Mouse (Mus musculus): ENCODE measurements around the gene Gm37240. TPM values are rescaled to one million over a fixed set of nuclear protein-coding genes. Genes with fewer than 3 reads are reported as not detected.

The Gm37240 gene
- polyA plus RNA-seq, 1 experiment from 2014 or later = 7.2 TPM

DNA sequence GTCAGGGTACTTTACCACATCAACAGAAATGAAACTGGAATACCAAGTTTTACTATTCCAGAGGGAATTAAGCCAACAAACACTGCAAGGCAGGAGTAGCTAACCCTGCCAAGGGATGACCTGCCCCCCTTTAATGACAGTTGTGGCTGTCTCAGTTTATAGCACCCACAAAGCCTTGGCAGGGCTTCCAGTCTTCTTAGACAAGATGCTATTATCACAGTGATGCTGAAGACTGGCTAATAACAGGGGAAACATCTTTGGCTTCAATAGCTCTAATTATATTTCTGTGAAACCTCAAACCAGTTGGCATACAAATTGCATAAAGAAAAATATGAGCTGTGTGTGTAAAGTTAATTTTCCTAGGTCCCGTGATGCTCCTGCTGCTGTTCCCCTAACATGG is 41.0 kb downstream of the Gm37240 start:
- H3K4me2 ChIP-seq = no peak overlapping the region
- H3K27me3 ChIP-seq (replicated peaks) = no peaks in the 10 kb centered on the region
- H3K4me1 ChIP-seq = peaks cover 21% of the 10 kb centered on the region
- no peak overlapping the region for H3K4me3 ChIP-seq
- no peak overlapping the region for H3K27ac ChIP-seq (replicated peaks)
- WGBS = 91% methylated on average over 1 of the region's 1 CpGs
- no peaks in the 10 kb centered on the region for H3K36me3 ChIP-seq
- H3K9me3 ChIP-seq = no peaks in the 10 kb centered on the region
- no peak overlapping the region for H3K9ac ChIP-seq
- no peak for ATAC-seq (ENCODE audit: extremely low read depth, insufficient number of reproducible peaks, low FRiP score, low TSS enrichment)

DNA sequence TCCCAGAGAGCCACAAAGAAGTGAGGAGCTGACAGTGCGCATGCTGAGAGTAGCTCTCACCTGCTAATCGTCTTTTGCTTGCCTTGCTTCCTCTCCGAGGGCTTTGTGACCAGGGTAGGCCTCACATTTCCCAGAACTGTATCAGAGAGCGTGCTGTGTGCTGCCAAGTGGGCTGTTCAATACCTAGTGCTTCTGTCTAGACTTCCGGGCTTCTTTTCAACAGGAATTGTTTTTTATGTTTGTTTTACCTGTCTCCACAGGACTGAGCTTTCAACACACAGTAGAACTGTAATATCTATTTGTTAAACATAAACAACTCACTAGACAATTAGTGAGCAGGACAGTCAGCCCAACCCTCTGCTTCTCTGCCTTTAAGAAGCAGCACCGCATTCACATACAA is 42.0 kb downstream of the Gm37240 start:
- Histone ChIP-seq H3K27ac (replicated peaks) (no peak overlapping the region), H3K4me3 (no peak overlapping the region), H3K9me3 (no peaks in the 10 kb centered on the region), H3K9ac (no peak overlapping the region), H3K4me2 (no peak overlapping the region), H3K27me3 (replicated peaks) (no peaks in the 10 kb centered on the region), H3K4me1 (peaks cover 21% of the 10 kb centered on the region), H3K36me3 (no peaks in the 10 kb centered on the region)
- no peak for ATAC-seq (ENCODE audit: extremely low read depth, insufficient number of reproducible peaks, low FRiP score, low TSS enrichment)
- 71% methylated on average over 6 of the region's 6 CpGs for WGBS

DNA sequence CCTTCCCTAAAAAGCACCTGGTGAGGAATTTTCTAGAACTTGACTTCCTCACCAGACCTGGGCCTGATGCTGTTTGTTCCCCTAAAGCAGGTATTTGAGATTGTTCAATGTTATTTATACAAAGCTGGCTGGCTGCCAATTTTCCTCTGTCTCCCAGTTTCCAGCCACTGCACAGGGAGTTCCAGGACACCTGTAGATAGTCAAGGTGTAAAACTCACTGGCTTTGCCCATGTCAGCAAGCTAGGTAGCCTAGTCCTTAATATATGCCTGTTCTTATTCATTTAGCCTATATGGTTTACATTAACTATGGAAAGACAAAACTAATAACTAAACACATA is 44.5 kb downstream of the Gm37240 start:
- Histone ChIP-seq H3K4me2 (no peak overlapping the region; the same call in 1 of the 2 replicates), H3K4me3 (no peak overlapping the region), H3K9ac (peak overlapping the region; percentile 65; the same call in 1 of the 2 replicates), H3K27ac (replicated peaks) (peak overlapping the region; percentile 85), H3K27me3 (replicated peaks) (no peaks in the 10 kb centered on the region), H3K36me3 (no peaks in the 10 kb centered on the region), H3K4me1 (peaks cover 26% of the 10 kb centered on the region), H3K9me3 (no peaks in the 10 kb centered on the region)
- no peak for ATAC-seq (ENCODE audit: extremely low read depth, insufficient number of reproducible peaks, low FRiP score, low TSS enrichment)

DNA sequence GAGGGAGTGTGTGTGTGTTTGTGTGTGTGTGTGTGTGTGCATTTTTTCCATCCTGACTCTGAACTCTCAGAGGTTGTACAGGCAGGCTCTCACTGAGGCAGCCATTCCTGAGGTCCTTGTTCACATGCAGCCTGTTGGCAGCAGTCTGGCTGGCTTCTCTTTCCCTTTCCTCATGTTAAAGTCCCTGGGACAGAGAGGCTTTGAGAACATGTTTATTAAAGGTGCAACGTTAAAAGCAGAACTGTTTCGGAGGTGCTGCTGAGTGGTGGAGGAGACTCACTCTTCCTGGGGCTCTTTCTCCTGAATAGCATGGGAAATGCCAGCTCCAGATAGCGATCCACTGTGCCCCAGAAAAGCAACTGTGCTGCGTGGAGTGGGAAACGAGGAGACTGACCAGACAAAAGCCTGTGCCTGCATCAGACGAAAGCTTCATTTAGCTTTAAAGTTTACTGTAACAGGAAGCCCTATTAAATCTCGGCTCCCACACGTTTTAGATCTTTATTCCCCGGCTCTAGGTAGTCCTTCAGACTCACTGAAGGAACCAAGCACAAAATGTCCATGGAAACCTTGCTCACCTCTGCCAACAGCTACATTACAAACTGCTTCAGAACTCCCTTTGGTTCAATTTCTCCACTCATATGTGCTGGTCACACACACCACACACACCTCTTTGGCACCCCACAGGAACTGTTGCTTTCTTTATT is 45.0 kb downstream of the Gm37240 start:
- 29% methylated on average over 9 of the region's 9 CpGs for WGBS
- Histone ChIP-seq H3K36me3 (no peaks in the 10 kb centered on the region), H3K9ac (peak overlapping the region; percentile 65; the same call in 1 of the 2 replicates), H3K9me3 (no peaks in the 10 kb centered on the region), H3K4me3 (no peak overlapping the region), H3K27me3 (replicated peaks) (no peaks in the 10 kb centered on the region), H3K4me2 (peak overlapping the region; percentile 47), H3K27ac (replicated peaks) (peak overlapping the region; percentile 85), H3K4me1 (peaks cover 28% of the 10 kb centered on the region)
- no peak for ATAC-seq (ENCODE audit: extremely low read depth, insufficient number of reproducible peaks, low FRiP score, low TSS enrichment)

DNA sequence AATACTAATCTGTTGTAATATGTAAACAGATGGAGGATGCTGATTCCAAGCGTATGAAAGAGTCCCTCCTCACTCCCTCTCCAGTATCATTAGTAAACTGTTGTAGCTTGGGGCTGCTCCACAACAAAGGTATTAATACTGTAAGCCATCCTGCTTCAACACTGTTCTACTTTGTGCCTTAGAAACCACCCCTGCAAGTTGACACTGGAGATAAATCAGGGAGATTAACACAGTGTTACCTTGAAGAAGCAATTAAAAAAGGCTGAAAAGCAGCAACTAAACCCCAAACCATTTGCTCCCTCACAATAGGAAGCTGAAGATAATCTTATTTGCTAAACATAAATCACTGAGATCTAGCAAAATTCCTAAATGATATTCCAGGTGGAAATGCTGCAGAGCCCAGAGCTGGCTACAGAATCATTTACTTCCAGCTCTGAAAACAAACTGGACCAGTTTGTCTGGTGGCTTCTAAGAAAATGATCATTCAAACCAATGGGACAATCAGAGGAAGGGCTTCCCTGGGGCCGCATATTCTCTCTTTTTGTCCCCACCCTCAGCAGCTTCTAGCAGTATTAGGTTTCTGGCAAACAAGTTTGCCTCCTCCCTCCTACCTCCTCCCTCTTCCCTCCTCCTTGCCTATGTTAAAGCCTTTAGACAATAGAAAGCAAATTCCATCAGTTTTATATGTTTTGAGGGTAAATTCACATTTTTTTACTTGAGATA is 45.7 kb downstream of the Gm37240 start:
- no peak overlapping the region for H3K4me3 ChIP-seq
- 49% methylated on average over 2 of the region's 2 CpGs for WGBS
- no peak overlapping the region for H3K4me2 ChIP-seq
- H3K9me3 ChIP-seq = no peaks in the 10 kb centered on the region
- peak overlapping the region; percentile 65; the same call in 1 of the 2 replicates for H3K9ac ChIP-seq
- peak overlapping the region; percentile 85 for H3K27ac ChIP-seq (replicated peaks)
- ATAC-seq (ENCODE audit: extremely low read depth, insufficient number of reproducible peaks, low FRiP score, low TSS enrichment) = no peak
- no peaks in the 10 kb centered on the region for H3K36me3 ChIP-seq
- no peaks in the 10 kb centered on the region for H3K27me3 ChIP-seq (replicated peaks)
- peaks cover 28% of the 10 kb centered on the region for H3K4me1 ChIP-seq

DNA sequence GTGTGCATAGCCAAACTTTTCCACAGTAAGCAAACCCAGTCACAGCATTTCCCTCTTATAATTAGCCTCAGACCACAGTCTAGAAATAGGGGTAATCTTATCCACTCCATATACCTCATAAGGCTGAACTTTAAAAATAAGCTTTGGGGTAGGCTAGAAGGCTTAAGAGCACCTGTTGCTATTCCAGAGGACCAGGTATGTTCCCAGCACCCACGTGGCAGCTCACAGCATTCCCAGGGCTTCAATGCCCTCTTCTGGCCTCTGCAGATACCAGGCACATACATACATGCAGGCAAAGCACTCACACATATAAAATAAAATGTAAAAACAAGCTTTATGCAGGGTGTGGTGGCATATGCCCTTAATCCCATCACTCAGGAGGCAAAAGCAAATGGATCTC is 53.7 kb downstream of the Gm37240 start:
- H3K36me3 ChIP-seq = no peaks in the 10 kb centered on the region
- no peak overlapping the region for H3K4me3 ChIP-seq
- no peaks in the 10 kb centered on the region for H3K27me3 ChIP-seq (replicated peaks)
- ATAC-seq (ENCODE audit: extremely low read depth, insufficient number of reproducible peaks, low FRiP score, low TSS enrichment) = no peak
- no peaks in the 10 kb centered on the region for H3K9me3 ChIP-seq
- 66% methylated on average over 1 of the region's 1 CpGs for WGBS
- H3K4me1 ChIP-seq = peaks cover 9% of the 10 kb centered on the region
- H3K27ac ChIP-seq (replicated peaks) = no peak overlapping the region
- no peak overlapping the region for H3K9ac ChIP-seq
- H3K4me2 ChIP-seq = no peak overlapping the region

DNA sequence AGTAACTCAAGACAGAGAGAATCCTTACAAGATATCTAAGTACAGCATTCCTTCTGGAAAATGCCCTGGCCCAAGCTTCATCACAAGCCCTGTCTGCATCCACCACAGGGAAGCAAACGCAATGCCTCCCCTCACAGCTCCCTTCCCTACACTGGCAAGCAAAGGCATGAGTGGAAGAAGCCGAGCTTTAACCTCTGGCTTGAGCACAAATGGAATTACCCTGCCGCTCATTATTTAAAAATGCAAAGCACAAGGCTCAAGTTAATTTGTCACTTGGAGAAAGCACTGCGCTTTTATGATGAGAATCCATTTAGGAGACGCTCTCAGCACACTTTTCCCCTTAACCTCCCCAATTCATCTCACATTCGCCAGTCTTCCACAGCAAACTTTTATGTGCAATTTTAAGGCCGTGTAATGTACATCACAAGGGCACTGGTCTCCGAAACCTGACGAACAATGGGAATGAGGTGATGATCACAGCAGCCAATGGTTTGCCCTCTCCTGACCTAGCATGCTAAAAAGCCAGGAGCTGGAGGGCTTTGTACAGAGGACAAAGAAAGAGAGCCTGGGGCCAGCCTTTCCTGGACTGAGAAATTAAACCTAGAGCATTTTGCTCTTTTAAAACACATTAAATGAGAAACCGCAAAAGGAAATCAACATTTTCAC is 54.7 kb downstream of the Gm37240 start:
- Histone ChIP-seq H3K36me3 (no peaks in the 10 kb centered on the region), H3K27me3 (replicated peaks) (no peaks in the 10 kb centered on the region), H3K4me3 (no peak overlapping the region), H3K4me2 (no peak overlapping the region), H3K9me3 (no peaks in the 10 kb centered on the region), H3K27ac (replicated peaks) (no peak overlapping the region), H3K4me1 (peaks cover under 1% of the 10 kb centered on the region; the same call in 1 of the 2 replicates), H3K9ac (no peak overlapping the region)
- 78% methylated on average over 10 of the region's 10 CpGs for WGBS
- no peak for ATAC-seq (ENCODE audit: extremely low read depth, insufficient number of reproducible peaks, low FRiP score, low TSS enrichment)

DNA sequence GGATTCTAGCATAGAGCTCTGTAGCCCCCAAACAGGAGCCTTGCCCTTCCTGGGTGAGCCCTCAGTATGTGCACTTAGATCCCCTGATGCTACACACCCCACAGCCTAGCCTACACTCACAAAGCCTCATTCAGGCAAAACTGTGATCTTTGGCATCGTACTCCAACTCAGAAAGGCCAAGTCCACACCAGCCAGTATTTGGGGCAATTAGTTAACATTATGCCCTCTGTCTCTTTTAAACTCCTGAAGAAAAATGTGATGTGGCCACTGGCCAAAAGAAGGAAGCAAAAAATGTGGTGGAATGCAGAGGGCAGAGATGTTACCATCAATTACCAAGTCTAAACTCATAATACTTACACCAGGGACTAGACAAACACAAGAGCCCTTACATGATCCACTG is 55.5 kb downstream of the Gm37240 start:
- H3K4me2 ChIP-seq = no peak overlapping the region
- H3K27ac ChIP-seq (replicated peaks) = no peak overlapping the region
- no peaks in the 10 kb centered on the region for H3K9me3 ChIP-seq
- peaks cover 3% of the 10 kb centered on the region; the same call in 1 of the 2 replicates for H3K4me1 ChIP-seq
- WGBS = 73% methylated on average over 1 of the region's 1 CpGs
- H3K9ac ChIP-seq = no peak overlapping the region
- no peak for ATAC-seq (ENCODE audit: extremely low read depth, insufficient number of reproducible peaks, low FRiP score, low TSS enrichment)
- H3K4me3 ChIP-seq = no peak overlapping the region
- H3K27me3 ChIP-seq (replicated peaks) = no peaks in the 10 kb centered on the region
- H3K36me3 ChIP-seq = no peaks in the 10 kb centered on the region

DNA sequence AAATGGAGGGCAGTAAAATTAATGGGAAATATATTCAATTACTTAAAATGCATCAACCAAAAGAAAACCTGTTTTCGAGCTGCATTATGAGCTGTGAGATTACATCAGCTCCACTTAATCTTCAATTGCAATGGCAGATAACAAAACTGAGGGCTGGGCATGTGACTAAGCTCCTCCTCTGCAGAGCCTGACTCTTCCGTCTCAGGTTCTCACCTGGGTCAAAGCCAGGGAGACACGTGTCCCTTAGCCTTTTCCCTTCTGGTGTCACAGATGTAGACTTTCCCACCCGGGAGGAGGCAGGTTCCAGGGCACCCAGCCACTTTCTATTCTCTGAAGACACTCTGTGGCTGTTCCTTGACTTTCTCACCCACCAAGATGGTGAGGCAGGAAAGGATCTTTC is 58.3 kb downstream of the Gm37240 start:
- no peaks in the 10 kb centered on the region for H3K27me3 ChIP-seq (replicated peaks)
- WGBS = 54% methylated on average over 4 of the region's 4 CpGs
- ATAC-seq (ENCODE audit: extremely low read depth, insufficient number of reproducible peaks, low FRiP score, low TSS enrichment) = no peak

DNA sequence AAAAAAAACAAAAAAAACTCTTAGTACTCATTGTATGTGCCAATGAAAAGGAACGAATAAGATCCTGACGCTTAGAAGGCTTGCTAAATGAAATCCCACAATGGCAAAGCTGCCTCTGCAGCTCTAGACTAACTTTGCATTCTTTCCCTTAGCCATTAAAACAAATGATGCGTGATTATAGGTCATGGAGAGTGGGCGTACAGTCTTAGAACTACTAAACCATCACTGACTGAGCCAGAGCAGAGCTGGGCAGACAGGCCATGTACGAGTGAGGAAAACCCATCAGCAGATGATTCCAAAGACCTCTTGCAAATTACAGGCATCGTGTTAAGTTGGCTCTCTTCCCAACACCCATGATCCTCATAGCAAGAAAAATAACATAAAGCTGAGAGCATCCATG is 59.5 kb downstream of the Gm37240 start:
- H3K27ac ChIP-seq (replicated peaks) = no peak overlapping the region
- H3K9me3 ChIP-seq = no peaks in the 10 kb centered on the region
- no peaks in the 10 kb centered on the region for H3K27me3 ChIP-seq (replicated peaks)
- no peak overlapping the region for H3K4me2 ChIP-seq
- ATAC-seq (ENCODE audit: extremely low read depth, insufficient number of reproducible peaks, low FRiP score, low TSS enrichment) = no peak
- H3K36me3 ChIP-seq = no peaks in the 10 kb centered on the region
- peaks cover 3% of the 10 kb centered on the region; the same call in 1 of the 2 replicates for H3K4me1 ChIP-seq
- no peak overlapping the region for H3K9ac ChIP-seq
- 80% methylated on average over 6 of the region's 6 CpGs for WGBS
- no peak overlapping the region for H3K4me3 ChIP-seq

More for the DNA sequence above, 58.3 kb downstream of the Gm37240 start:
- no peak overlapping the region for H3K4me3 ChIP-seq
- H3K4me2 ChIP-seq = no peak overlapping the region
- no peak overlapping the region for H3K27ac ChIP-seq (replicated peaks)
- no peak overlapping the region for H3K9ac ChIP-seq
- no peaks in the 10 kb centered on the region for H3K36me3 ChIP-seq
- peaks cover 3% of the 10 kb centered on the region; the same call in 1 of the 2 replicates for H3K4me1 ChIP-seq
- no peaks in the 10 kb centered on the region for H3K9me3 ChIP-seq

DNA sequence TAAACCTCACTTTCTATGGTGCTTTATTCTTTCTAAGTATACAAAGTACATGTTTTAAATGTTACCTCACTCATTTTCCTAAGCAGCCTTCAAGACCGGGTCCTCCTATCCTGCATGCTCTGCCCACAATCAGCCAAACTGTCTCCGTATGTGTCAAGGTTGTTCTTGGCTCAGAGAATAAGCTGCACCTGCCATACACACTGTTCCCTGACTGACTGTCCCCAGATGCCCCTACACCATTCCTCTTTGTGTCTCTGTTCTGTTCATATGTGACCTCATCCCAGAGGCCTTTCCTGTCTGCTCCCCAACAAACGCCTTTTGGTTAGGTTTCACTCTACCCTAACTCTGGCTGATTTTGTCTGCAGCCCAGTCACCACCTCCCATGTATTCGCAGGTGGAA is 60.0 kb downstream of the Gm37240 start:
- peaks cover 3% of the 10 kb centered on the region; the same call in 1 of the 2 replicates for H3K4me1 ChIP-seq
- ATAC-seq (ENCODE audit: extremely low read depth, insufficient number of reproducible peaks, low FRiP score, low TSS enrichment) = no peak
- no peaks in the 10 kb centered on the region for H3K36me3 ChIP-seq
- no peak overlapping the region for H3K27ac ChIP-seq (replicated peaks)
- WGBS = 55% methylated on average over 4 of the region's 4 CpGs
- no peaks in the 10 kb centered on the region for H3K9me3 ChIP-seq
- H3K27me3 ChIP-seq (replicated peaks) = no peaks in the 10 kb centered on the region
- no peak overlapping the region for H3K9ac ChIP-seq
- H3K4me2 ChIP-seq = no peak overlapping the region
- no peak overlapping the region for H3K4me3 ChIP-seq
